Mouse (Mus musculus): ENCODE results near the gene Rps6kb1. TPM values are rescaled to one million over a fixed set of nuclear protein-coding genes. Genes with fewer than 3 reads are reported as not detected.

Rps6kb1 gene
- polyA plus RNA-seq, 1 experiment from 2014 or later: 57.8 TPM

- Histone ChIP-seq H3K9me3 (ENCODE audit: control insufficient read depth, low read length) (no peaks in the 10 kb centered on the region), H3K4me1 (replicated peaks; ENCODE audit: control insufficient read depth, insufficient read depth, low read length) (no peaks in the 10 kb centered on the region), H3K27me3 (ENCODE audit: control insufficient read depth, insufficient read depth, low read length) (no peaks in the 10 kb centered on the region), H3K4me3 (ENCODE audit: low read depth, low read length) (no peak overlapping the region), H3K27ac (ENCODE audit: low read depth, low read length) (no peak overlapping the region), H3K4me2 (replicated peaks; ENCODE audit: low read depth, low read length) (no peak overlapping the region), H3K36me3 (ENCODE audit: control insufficient read depth, insufficient read depth, low read length) (peaks cover 5% of the 10 kb centered on the region; the same call in 1 of the 2 replicates), H3K9ac (ENCODE audit: low read depth, low read length) (no peak overlapping the region)
- DNase-seq (ENCODE audit: low spot score) (no peak), ATAC-seq (ENCODE audit: low FRiP score) (no peak)
- WGBS: 97% methylated on average over 2 of the region's 2 CpGs
These were observed 37.3 kb downstream of the Rps6kb1 start for GRCm38 (mm10) chr11:86507334-86507733.

DNA sequence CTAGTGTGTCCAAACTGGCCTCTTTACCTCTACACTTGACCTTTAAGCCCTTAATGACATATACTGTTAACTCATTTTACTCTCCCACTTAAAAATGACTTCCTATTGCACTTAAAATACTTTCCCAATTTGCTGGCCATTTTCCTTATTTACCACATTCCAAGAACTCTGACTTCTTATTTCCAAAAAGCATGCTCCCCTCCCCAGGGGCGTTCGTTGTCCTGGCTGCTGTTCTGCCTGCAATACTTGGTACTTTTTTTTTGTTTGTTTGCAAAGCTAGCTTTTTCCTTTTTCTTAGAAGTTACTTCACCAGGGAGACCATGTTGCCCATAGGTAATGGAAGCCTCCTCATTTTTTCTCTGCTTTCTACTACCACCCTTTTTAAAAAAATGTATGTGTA is 41.5 kb downstream of the Rps6kb1 start:
- Histone ChIP-seq H3K9me3 (ENCODE audit: control insufficient read depth, low read length) (no peaks in the 10 kb centered on the region), H3K4me2 (replicated peaks; ENCODE audit: low read depth, low read length) (no peak overlapping the region), H3K36me3 (ENCODE audit: control insufficient read depth, insufficient read depth, low read length) (no peaks in the 10 kb centered on the region), H3K4me3 (ENCODE audit: low read depth, low read length) (no peak overlapping the region), H3K27me3 (ENCODE audit: control insufficient read depth, insufficient read depth, low read length) (no peaks in the 10 kb centered on the region), H3K27ac (ENCODE audit: low read depth, low read length) (no peak overlapping the region), H3K4me1 (replicated peaks; ENCODE audit: control insufficient read depth, insufficient read depth, low read length) (no peaks in the 10 kb centered on the region), H3K9ac (ENCODE audit: low read depth, low read length) (no peak overlapping the region)
- no peak for DNase-seq (ENCODE audit: low spot score)
- ATAC-seq (ENCODE audit: low FRiP score): no peak
- 95% methylated on average over 2 of the region's 2 CpGs for WGBS

- no peak for DNase-seq (ENCODE audit: low spot score)
- WGBS: 95% methylated on average over 1 of the region's 1 CpGs
- Histone ChIP-seq H3K9me3 (ENCODE audit: control insufficient read depth, low read length) (no peaks in the 10 kb centered on the region), H3K4me2 (replicated peaks; ENCODE audit: low read depth, low read length) (no peak overlapping the region), H3K9ac (ENCODE audit: low read depth, low read length) (no peak overlapping the region), H3K27me3 (ENCODE audit: control insufficient read depth, insufficient read depth, low read length) (no peaks in the 10 kb centered on the region), H3K27ac (ENCODE audit: low read depth, low read length) (no peak overlapping the region), H3K4me1 (replicated peaks; ENCODE audit: control insufficient read depth, insufficient read depth, low read length) (no peaks in the 10 kb centered on the region), H3K4me3 (ENCODE audit: low read depth, low read length) (no peak overlapping the region), H3K36me3 (ENCODE audit: control insufficient read depth, insufficient read depth, low read length) (no peaks in the 10 kb centered on the region)
- ATAC-seq (ENCODE audit: low FRiP score): no peak
These were observed 43.8 kb downstream of the Rps6kb1 start for GRCm38 (mm10) chr11:86500795-86501194.

DNA sequence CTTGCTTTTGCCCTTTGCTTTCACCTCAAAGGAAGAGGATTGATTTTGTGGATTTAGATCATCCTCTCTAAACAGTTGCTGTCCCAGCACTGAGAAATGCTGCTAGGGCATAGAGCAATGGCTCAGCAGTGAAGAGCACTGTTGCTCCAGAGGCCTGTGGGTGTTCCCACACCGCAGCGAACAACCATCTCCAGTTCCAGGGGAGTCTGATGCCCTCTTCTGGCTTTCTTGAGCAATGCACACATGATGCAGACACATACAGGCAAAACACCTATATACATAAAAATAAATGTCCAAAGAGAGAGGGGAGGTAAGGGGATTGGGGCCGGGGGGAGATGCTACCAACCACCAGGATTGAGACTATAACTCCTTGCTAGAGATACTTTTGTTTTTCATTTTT is 46.7 kb downstream of the Rps6kb1 start:
- 65% methylated on average over 3 of the region's 3 CpGs for WGBS
- no peaks in the 10 kb centered on the region for H3K36me3 ChIP-seq (ENCODE audit: control insufficient read depth, insufficient read depth, low read length)
- H3K4me3 ChIP-seq (ENCODE audit: low read depth, low read length): no peak overlapping the region
- DNase-seq (ENCODE audit: low spot score) (no peak), ATAC-seq (ENCODE audit: low FRiP score) (no peak)
- H3K27ac ChIP-seq (ENCODE audit: low read depth, low read length): no peak overlapping the region
- H3K9ac ChIP-seq (ENCODE audit: low read depth, low read length): no peak overlapping the region
- H3K27me3 ChIP-seq (ENCODE audit: control insufficient read depth, insufficient read depth, low read length): no peaks in the 10 kb centered on the region
- no peaks in the 10 kb centered on the region for H3K9me3 ChIP-seq (ENCODE audit: control insufficient read depth, low read length)
- H3K4me1 ChIP-seq (replicated peaks; ENCODE audit: control insufficient read depth, insufficient read depth, low read length): no peaks in the 10 kb centered on the region
- no peak overlapping the region for H3K4me2 ChIP-seq (replicated peaks; ENCODE audit: low read depth, low read length)

DNA sequence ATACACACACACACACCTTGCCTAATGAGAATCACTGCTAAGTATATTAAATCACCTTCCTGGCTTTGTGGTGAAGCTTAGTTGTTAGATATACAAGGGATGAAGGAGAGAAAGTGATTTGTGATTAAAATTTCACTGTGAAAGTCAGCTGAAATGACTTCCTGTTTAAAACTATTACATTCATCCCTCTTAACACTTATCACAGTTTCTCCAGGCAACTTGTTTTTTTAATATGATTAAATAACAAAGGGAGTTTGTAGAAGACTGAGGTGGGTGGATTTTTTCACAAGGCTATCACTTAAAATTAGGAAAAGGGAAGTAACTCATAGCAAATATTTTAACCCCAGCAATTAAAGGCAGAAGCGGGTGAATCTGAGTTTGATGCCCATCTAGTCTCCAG is 47.2 kb downstream of the Rps6kb1 start:
- no peaks in the 10 kb centered on the region for H3K27me3 ChIP-seq (ENCODE audit: control insufficient read depth, insufficient read depth, low read length)
- DNase-seq (ENCODE audit: low spot score) (no peak), ATAC-seq (ENCODE audit: low FRiP score) (no peak)
- no peak overlapping the region for H3K4me3 ChIP-seq (ENCODE audit: low read depth, low read length)
- no peaks in the 10 kb centered on the region for H3K4me1 ChIP-seq (replicated peaks; ENCODE audit: control insufficient read depth, insufficient read depth, low read length)
- no peak overlapping the region for H3K9ac ChIP-seq (ENCODE audit: low read depth, low read length)
- no peaks in the 10 kb centered on the region for H3K9me3 ChIP-seq (ENCODE audit: control insufficient read depth, low read length)
- 100% methylated on average over 1 of the region's 1 CpGs for WGBS
- H3K4me2 ChIP-seq (replicated peaks; ENCODE audit: low read depth, low read length): no peak overlapping the region
- H3K27ac ChIP-seq (ENCODE audit: low read depth, low read length): no peak overlapping the region
- no peaks in the 10 kb centered on the region for H3K36me3 ChIP-seq (ENCODE audit: control insufficient read depth, insufficient read depth, low read length)

GRCm38 (mm10) chr11:86490782-86491181 is 53.8 kb downstream of the Rps6kb1 start:
- Histone ChIP-seq H3K36me3 (ENCODE audit: control insufficient read depth, insufficient read depth, low read length) (no peaks in the 10 kb centered on the region), H3K4me1 (replicated peaks; ENCODE audit: control insufficient read depth, insufficient read depth, low read length) (no peaks in the 10 kb centered on the region), H3K27me3 (ENCODE audit: control insufficient read depth, insufficient read depth, low read length) (no peaks in the 10 kb centered on the region), H3K9me3 (ENCODE audit: control insufficient read depth, low read length) (no peaks in the 10 kb centered on the region), H3K4me3 (ENCODE audit: low read depth, low read length) (no peak overlapping the region), H3K9ac (ENCODE audit: low read depth, low read length) (no peak overlapping the region), H3K4me2 (replicated peaks; ENCODE audit: low read depth, low read length) (no peak overlapping the region), H3K27ac (ENCODE audit: low read depth, low read length) (no peak overlapping the region)
- WGBS: 98% methylated on average over 1 of the region's 1 CpGs
- no peak for DNase-seq (ENCODE audit: low spot score)
- no peak for ATAC-seq (ENCODE audit: low FRiP score)

DNA sequence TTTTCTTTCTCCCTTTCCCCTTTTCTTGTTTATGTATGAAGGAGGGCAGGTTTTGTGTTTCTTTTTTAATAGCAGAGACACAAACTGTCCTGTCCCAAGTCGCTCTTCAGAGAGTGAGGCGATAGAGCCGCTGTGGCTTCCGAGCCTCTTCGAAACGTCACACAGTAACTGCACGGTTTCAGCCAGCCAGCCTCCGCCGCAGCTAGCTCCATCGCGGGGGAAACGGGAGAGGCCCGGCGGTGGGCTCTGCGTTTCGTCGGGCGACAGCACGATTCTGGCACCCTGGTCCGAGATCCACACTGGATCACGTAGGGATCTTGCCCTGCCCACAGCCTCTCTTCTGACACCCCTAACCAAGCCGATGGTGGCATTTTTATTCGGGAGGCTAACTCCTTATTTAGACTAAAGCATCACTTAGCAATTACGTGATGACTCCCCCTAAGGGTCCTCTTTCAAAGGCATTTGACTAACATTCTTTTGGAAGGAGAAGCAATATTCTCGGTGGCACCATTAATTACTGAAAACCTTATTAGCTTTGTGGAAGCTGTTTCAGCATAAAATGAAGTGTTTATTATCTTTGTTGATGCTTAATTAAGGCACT is 59.6 kb downstream of the Rps6kb1 start:
- DNase-seq (ENCODE audit: low spot score) (peak; percentile 72), ATAC-seq (ENCODE audit: low FRiP score) (peak; percentile 48)
- Histone ChIP-seq H3K27ac (ENCODE audit: low read depth, low read length) (peak overlapping the region; percentile 52), H3K27me3 (ENCODE audit: control insufficient read depth, insufficient read depth, low read length) (no peaks in the 10 kb centered on the region), H3K4me1 (replicated peaks; ENCODE audit: control insufficient read depth, insufficient read depth, low read length) (no peaks in the 10 kb centered on the region), H3K4me2 (replicated peaks; ENCODE audit: low read depth, low read length) (peak overlapping the region; percentile 69), H3K9me3 (ENCODE audit: control insufficient read depth, low read length) (no peaks in the 10 kb centered on the region), H3K4me3 (ENCODE audit: low read depth, low read length) (peak overlapping the region; percentile 45), H3K9ac (ENCODE audit: low read depth, low read length) (peak overlapping the region; percentile 59), H3K36me3 (ENCODE audit: control insufficient read depth, insufficient read depth, low read length) (no peaks in the 10 kb centered on the region)
- WGBS: under 1% methylated on average over 25 of the region's 25 CpGs

DNA sequence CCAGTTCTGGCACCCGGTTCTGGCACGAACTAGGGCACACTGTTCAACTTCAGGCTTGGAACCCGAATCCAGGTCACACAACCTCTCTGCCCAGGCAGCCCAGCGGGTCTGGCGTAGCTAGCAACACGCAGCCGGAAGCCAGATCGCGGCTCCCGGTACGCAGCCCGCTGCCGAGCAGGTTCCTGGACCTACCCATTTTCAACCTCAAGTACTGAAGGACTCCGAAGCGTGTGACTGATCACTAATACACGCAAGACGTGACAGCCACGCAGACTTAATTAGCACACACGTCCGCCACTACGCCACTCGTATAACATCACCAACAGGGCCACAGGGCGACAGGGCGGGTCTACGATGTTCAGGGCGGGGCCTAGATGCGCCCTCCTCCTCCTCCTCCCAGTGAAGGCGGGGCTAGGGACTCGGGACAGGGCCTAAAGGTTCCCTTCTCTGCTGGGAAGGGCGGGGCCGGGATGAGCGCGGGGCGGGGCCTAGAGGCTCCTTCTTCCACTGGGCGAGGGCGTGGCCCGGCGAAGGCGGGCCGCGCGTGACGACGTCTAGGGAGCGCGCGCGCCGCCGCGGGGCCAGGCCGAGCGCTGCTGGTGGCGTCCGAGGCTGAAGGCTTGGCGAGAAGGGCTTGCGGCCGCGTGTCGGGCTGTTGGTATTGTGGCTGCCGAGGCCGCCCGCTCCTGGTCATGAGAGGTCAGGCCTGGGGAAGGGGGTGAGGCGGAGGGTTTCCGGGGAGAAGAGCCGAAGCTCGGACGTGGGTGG is 60.3 kb downstream of the Rps6kb1 start, which contains the start of gene Rnft1:
Gene Rnft1, plus strand, starts transcription at position 557 of the 768 bp plus-strand sequence.
- Histone ChIP-seq H3K27ac (ENCODE audit: low read depth, low read length) (peak within 1 kb of the TSS; percentile 52), H3K4me1 (replicated peaks; ENCODE audit: control insufficient read depth, insufficient read depth, low read length) (no peaks in the 10 kb centered on the region), H3K9ac (ENCODE audit: low read depth, low read length) (peak within 1 kb of the TSS; percentile 59), H3K27me3 (ENCODE audit: control insufficient read depth, insufficient read depth, low read length) (no peaks in the 10 kb centered on the region), H3K36me3 (ENCODE audit: control insufficient read depth, insufficient read depth, low read length) (no peaks in the 10 kb centered on the region), H3K9me3 (ENCODE audit: control insufficient read depth, low read length) (no peaks in the 10 kb centered on the region), H3K4me3 (ENCODE audit: low read depth, low read length) (peak within 1 kb of the TSS; percentile 45), H3K4me2 (replicated peaks; ENCODE audit: low read depth, low read length) (peak within 1 kb of the TSS; percentile 69)
- DNase-seq (ENCODE audit: low spot score) (peak; percentile 99), ATAC-seq (ENCODE audit: low FRiP score) (peak; percentile 97)
- under 1% methylated on average over 67 of the region's 68 CpGs for WGBS

GRCm38 (mm10) chr11:86473576-86473975 is 71.0 kb downstream of the Rps6kb1 start:
- no peak for ATAC-seq (ENCODE audit: low FRiP score)

More at GRCm38 (mm10) chr11:86473576-86473975, 71.0 kb downstream of the Rps6kb1 start:
- DNase-seq (ENCODE audit: low spot score): no peak
- H3K4me3 ChIP-seq (ENCODE audit: low read depth, low read length): no peak overlapping the region
- H3K9ac ChIP-seq (ENCODE audit: low read depth, low read length): no peak overlapping the region
- no peaks in the 10 kb centered on the region for H3K9me3 ChIP-seq (ENCODE audit: control insufficient read depth, low read length)
- WGBS: 78% methylated on average over 3 of the region's 3 CpGs
- no peaks in the 10 kb centered on the region for H3K27me3 ChIP-seq (ENCODE audit: control insufficient read depth, insufficient read depth, low read length)
- no peaks in the 10 kb centered on the region for H3K4me1 ChIP-seq (replicated peaks; ENCODE audit: control insufficient read depth, insufficient read depth, low read length)
- H3K27ac ChIP-seq (ENCODE audit: low read depth, low read length): no peak overlapping the region
- no peak overlapping the region for H3K4me2 ChIP-seq (replicated peaks; ENCODE audit: low read depth, low read length)
- H3K36me3 ChIP-seq (ENCODE audit: control insufficient read depth, insufficient read depth, low read length): no peaks in the 10 kb centered on the region

Measured in hindbrain, embryonic 11.5 days (tissue).